Mouse (Mus musculus): ENCODE results near the gene Tff3.

Tff3 gene

GRCm38 (mm10) chr17:31121975-31122374, 7.5 kb downstream of the Tff3 start:
- DNase-seq (ENCODE audit: low spot score): peak; percentile 27

GRCm38 (mm10) chr17:31119429-31119828, 10.0 kb downstream of the Tff3 start:
- peak; percentile 78 for DNase-seq (ENCODE audit: low spot score)

- no peak for DNase-seq (ENCODE audit: low spot score)
Measured at GRCm38 (mm10) chr17:31117946-31118345, 11.5 kb downstream of the Tff3 start.

GRCm38 (mm10) chr17:31116063-31116462, 13.4 kb downstream of the Tff3 start:
- no peak for DNase-seq (ENCODE audit: low spot score)

- no peak for DNase-seq (ENCODE audit: low spot score)
Measured at GRCm38 (mm10) chr17:31113191-31113856, 16.1 kb downstream of the Tff3 start.

GRCm38 (mm10) chr17:31108388-31108787, 21.1 kb downstream of the Tff3 start:
- peak; percentile 8 for DNase-seq (ENCODE audit: low spot score)

- no peak for DNase-seq (ENCODE audit: low spot score)
Measured at GRCm38 (mm10) chr17:31103823-31104222, 25.6 kb downstream of the Tff3 start.

GRCm38 (mm10) chr17:31103007-31103570, 26.4 kb downstream of the Tff3 start:
- DNase-seq (ENCODE audit: low spot score): no peak

- no peak for DNase-seq (ENCODE audit: low spot score)
Measured at GRCm38 (mm10) chr17:31098788-31099187, 30.7 kb downstream of the Tff3 start.

- DNase-seq (ENCODE audit: low spot score): no peak
Measured at GRCm38 (mm10) chr17:31096893-31097292, 32.6 kb downstream of the Tff3 start.

- no peak for DNase-seq (ENCODE audit: low spot score)
Measured at GRCm38 (mm10) chr17:31095570-31095969, 33.9 kb downstream of the Tff3 start.

- DNase-seq (ENCODE audit: low spot score): no peak
Measured at GRCm38 (mm10) chr17:31094781-31095180, 34.7 kb downstream of the Tff3 start.

- DNase-seq (ENCODE audit: low spot score): no peak
Measured at GRCm38 (mm10) chr17:31091023-31091735, 38.3 kb downstream of the Tff3 start.

GRCm38 (mm10) chr17:31089848-31090247, 39.6 kb downstream of the Tff3 start:
- DNase-seq (ENCODE audit: low spot score): no peak

- no peak for DNase-seq (ENCODE audit: low spot score)
Measured at GRCm38 (mm10) chr17:31088711-31089110, 40.7 kb downstream of the Tff3 start.

GRCm38 (mm10) chr17:31086196-31086595, 43.2 kb downstream of the Tff3 start:
- DNase-seq (ENCODE audit: low spot score): no peak

GRCm38 (mm10) chr17:31085519-31085918, 43.9 kb downstream of the Tff3 start:
- no peak for DNase-seq (ENCODE audit: low spot score)

GRCm38 (mm10) chr17:31082296-31083078, 47.0 kb downstream of the Tff3 start:
- DNase-seq (ENCODE audit: low spot score): no peak

GRCm38 (mm10) chr17:31079078-31079840, 50.2 kb downstream of the Tff3 start:
- no peak for DNase-seq (ENCODE audit: low spot score)

- no peak for DNase-seq (ENCODE audit: low spot score)
Measured at GRCm38 (mm10) chr17:31078581-31078980, 50.9 kb downstream of the Tff3 start.

GRCm38 (mm10) chr17:31077561-31077960, 51.9 kb downstream of the Tff3 start:
- DNase-seq (ENCODE audit: low spot score): no peak

GRCm38 (mm10) chr17:31075471-31075870, 54.0 kb downstream of the Tff3 start:
- DNase-seq (ENCODE audit: low spot score): no peak

Data from urinary bladder, postnatal 25 days (tissue).